Mouse (Mus musculus): ENCODE measurements around the gene Cpxcr1.

Cpxcr1 gene

GRCm38 (mm10) chrX:116448644-116449043, at the start of gene Cpxcr1:
Cpxcr1 (plus strand) TSS chrX:116448944.
- no peak for DNase-seq

All from kidney, adult 9 months (tissue).